Mouse (Mus musculus): ENCODE measurements around the gene Prss32.

- TF ChIP-seq CTCF (IDR thresholded peaks at IDR 0.05; ENCODE audit: extremely low read depth, insufficient read depth, insufficient read length, insufficient replicate concordance), result no peak
- no peak for TF ChIP-seq POLR2A (IDR thresholded peaks at IDR 0.05; ENCODE audit: low read depth, low read length)
Measured at GRCm38 (mm10) chr17:23807918-23808317, 35.7 kb upstream of the Prss32 start.
